Mouse (Mus musculus) T-helper 17 cell (primary cell): Measurements from ENCODE around the gene Sf1.

Experiments used
- in situ Hi-C, 2 experiments: fragments of 300-600 bp; cut with MboI, MseI; formaldehyde crosslinking; loops; 1 replicate in 1 of 2; 2 replicates in 1 of 2; pipeline ENCODE4 v1.15.1; 2025; ENCODE audit warnings: high pct_unique_total_duplicates in 2 of 2

The Sf1 gene

DNA sequence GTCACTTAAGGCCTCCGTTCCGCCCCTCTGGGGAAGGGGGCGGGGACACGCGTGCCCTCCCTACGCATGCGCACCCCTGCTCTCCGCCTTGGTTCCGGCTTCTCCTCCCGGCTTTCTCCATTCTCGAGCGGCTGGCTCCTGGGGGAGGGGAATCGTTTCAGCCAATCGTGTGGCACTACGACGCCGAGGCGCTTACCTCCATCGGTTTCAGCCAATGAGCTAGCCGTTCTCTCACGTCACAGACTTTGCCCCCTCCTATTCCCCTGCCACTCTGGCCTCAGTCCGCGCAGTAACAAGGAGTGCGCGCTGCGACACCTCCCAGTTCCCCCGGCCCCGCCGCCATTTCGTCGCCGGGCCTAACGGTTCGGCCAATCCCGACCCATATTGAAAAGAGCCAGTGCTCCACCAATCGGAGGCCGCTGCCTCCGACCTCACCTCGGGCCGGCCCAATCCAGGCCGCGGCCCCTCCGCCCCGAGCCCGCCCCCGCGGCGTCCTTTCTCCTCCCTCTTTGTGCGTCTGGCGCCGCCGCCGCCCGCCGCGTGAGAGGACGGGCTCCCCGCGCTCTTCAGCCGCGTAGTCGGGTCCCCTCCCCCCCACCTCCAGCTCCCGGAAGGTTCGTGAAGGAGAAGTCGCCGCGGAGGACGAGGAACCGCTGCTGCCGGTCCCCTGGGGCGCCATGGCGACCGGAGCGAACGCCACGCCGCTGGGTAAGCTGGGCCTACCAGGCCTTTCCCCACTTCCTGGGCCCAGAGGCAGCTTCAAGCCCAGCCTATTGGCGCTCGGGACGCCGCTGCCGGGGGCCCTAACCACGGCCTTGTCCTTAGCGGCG lies at the start of gene Sf1:
Gene Sf1 (plus strand): TSS at position 280 of the 830 bp plus-strand sequence.
- in situ Hi-C loops: no loop called here

GRCm38 (mm10) chr19:6313796-6314195 lies 49.7 kb upstream of the Sf1 start:
- in situ Hi-C loops: no loop called here

- in situ Hi-C loops: no loop called here
Observed at GRCm38 (mm10) chr19:6314513-6314912, 49.0 kb upstream of the Sf1 start.

GRCm38 (mm10) chr19:6315573-6315972 lies 47.9 kb upstream of the Sf1 start:
- in situ Hi-C loops: no loop called here

DNA sequence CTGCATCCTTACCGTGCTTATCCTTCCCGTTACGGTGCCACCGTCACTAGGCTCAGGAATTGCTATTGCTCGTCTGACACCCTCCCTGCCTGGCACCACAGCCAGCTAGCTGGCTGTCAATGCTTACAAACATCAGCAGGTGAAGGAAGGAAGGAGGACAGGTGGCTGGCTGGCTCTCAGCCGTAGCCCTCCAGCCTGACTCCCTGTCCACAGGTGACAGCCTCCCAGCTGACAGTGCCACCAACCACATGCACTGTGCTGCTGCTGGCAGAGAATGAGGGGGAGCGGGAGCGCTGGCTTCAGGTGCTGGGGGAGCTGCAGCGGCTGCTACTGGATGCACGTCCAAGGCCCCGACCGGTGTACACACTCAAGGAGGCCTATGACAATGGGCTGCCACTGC lies 45.3 kb upstream of the Sf1 start:
- in situ Hi-C loops: no loop called here

DNA sequence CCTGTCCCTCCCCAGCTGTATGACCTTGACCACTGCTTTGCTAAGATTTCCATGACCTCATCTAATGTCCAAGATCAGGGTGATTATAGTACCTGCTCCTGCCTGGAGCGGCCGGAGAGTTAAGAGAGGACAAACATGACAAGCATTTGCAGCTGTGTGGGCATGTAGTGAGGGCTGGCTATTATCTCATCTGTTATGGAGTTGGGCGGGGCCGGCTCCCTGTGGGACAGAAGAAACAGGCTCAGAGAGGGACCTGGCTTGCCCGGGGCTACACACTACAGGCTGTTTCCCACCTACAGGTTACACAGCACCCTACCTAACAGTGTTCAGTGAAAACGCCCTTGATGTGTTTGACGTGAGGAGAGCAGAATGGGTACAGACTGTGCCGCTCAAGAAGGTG lies 42.1 kb upstream of the Sf1 start:
- in situ Hi-C loops: no loop called here

GRCm38 (mm10) chr19:6321786-6322621 lies 41.5 kb upstream of the Sf1 start:
- in situ Hi-C loops: no loop called here

- in situ Hi-C loops: no loop called here
Observed at GRCm38 (mm10) chr19:6324751-6325150, 38.7 kb upstream of the Sf1 start.

DNA sequence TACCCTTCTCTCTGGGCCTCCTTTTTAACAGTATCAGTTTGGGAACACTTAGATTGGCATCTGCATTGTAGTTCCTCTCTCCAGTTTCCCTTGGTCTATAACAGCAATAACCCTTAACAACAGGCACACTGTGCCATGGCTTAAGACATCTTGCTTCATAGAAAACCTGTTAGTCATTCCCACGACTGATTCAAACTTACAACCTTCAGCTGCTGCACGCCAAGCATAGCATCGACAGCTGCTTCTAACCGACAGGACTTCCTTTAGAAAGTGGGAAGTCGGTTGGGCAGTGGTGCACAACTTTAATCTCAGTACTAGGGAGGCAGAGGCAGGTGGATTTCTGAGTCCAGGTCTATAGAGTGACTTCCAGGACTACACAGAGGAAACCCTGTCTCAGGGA lies 32.3 kb upstream of the Sf1 start:
- in situ Hi-C loops: loop anchor here in 1 of 2 experiments (5.0 kb wide), 1 partner anchor 194 kb away; no protein-coding TSS in a partner anchor

DNA sequence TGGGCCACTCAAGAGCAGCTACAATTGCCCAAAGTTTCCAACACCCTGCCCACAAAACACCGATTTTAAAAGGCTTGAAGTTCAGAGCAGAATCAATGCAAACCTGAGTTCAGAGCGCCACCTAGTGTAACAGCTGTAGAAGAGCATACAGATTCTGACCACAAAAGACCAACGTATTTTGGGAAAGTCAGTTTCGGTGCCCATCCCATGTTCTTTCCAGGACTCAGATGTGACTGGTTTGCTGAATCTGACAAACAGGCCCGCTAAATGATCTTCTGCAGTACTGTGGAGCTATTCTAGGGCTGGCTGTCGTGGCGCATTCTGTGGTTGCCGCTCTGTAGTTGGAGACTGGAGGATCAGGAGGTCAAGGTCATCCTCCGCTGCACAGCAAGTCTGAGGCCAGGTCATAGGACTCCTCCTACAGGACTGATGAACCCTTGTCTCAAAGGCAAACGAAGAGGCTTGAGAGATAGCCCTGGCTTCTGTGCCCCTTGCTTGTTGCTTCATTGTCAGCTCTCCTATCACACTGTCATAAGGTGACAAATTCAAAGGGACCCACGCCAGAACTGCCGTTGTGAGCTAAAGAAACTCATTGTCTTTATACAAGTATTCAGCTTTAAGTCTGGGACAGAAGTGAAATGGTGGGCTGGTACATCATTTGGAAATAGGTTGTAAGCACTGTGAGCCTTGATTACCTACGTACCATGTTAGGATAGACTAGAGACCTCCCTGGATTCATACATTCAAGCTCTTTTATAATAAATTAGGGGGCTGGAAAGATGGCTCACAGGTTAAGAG lies 31.6 kb upstream of the Sf1 start:
- in situ Hi-C loops: loop anchor here in 1 of 2 experiments (5.0 kb wide), 1 partner anchor 195 kb away; no protein-coding TSS in a partner anchor

GRCm38 (mm10) chr19:6333761-6334595 lies 29.5 kb upstream of the Sf1 start:
- in situ Hi-C loops: loop anchor here in 1 of 2 experiments (5.0 kb wide), 1 partner anchor 197 kb away; no protein-coding TSS in a partner anchor

GRCm38 (mm10) chr19:6334673-6335457 lies 28.6 kb upstream of the Sf1 start, which contains the start of gene Men1:
TSS of gene Men1 (plus strand) at chr19:6334979.
- in situ Hi-C loops: loop anchor here in 1 of 2 experiments (5.0 kb wide), 2 partner anchors 73 to 198 kb away; no protein-coding TSS in a partner anchor

- in situ Hi-C loops: loop anchor here in 1 of 2 experiments (5.0 kb wide), 1 partner anchor 73 kb away; no protein-coding TSS in a partner anchor
Observed at GRCm38 (mm10) chr19:6335458-6335827, 28.0 kb upstream of the Sf1 start.

GRCm38 (mm10) chr19:6336920-6337319 lies 26.6 kb upstream of the Sf1 start:
- in situ Hi-C loops: loop anchor here in 1 of 2 experiments (5.0 kb wide), 1 partner anchor 75 kb away; no protein-coding TSS in a partner anchor

- in situ Hi-C loops: loop anchor here in 1 of 2 experiments (5.0 kb wide), 1 partner anchor 76 kb away; no protein-coding TSS in a partner anchor
Observed at GRCm38 (mm10) chr19:6338171-6338570, 25.3 kb upstream of the Sf1 start.

DNA sequence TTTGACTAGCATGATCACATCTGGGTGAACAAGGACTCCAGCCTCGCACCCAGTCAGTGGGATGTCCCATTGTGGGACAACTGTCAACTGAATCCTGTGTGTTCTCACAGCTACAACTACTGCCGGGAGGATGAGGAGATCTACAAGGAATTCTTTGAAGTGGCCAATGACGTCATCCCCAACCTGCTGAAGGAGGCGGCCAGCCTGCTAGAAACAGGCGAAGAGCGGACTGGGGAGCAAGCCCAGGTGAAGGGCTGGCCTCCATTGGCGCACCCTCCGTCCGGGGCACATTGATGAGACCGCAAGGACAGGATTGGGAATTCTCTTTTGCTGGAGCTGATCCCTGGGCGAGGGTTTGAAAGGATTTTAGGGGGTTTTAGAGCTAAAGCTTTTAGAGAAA lies 24.8 kb upstream of the Sf1 start:
- in situ Hi-C loops: loop anchor here in 1 of 2 experiments (5.0 kb wide), 1 partner anchor 76 kb away; no protein-coding TSS in a partner anchor

- in situ Hi-C loops: loop anchor here in 1 of 2 experiments (5.0 kb wide), 1 partner anchor 77 kb away; no protein-coding TSS in a partner anchor
Observed at GRCm38 (mm10) chr19:6339191-6339590, 24.3 kb upstream of the Sf1 start.

DNA sequence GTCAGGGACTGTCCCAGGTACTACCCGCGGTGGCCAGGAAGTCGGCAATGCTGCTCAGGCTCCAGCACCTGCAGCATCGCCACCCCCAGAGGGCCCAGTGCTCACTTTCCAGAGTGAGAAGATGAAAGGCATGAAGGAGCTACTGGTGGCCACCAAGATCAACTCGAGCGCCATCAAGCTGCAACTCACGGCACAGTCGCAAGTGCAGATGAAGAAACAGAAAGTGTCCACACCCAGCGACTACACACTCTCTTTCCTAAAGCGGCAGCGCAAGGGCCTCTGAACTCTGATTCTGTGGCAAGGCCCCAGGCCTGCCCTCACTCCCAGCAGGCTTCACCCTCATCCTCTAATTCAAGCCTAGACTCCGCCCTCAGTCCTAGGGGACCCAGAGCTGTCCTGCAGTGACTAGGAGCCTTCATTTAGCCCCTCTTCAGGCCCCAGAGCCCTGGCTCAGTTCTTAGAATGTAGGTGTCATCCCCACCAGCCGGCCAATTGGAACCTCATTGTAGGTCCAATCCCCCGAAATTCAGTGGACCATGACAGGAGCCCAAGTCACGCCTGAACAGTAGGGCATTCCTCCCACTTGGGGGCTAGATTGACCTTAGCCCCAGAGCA lies 23.5 kb upstream of the Sf1 start:
- in situ Hi-C loops: loop anchor here in 1 of 2 experiments (5.0 kb wide), 1 partner anchor 78 kb away; no protein-coding TSS in a partner anchor
